Mouse (Mus musculus) kidney, postnatal 4 days (tissue): ENCODE data around the gene Ergic2.
A peak's percentile ranks its signal among the peaks of the same experiment; 100 is the strongest.

Experiments
- DNase-seq, 2 experiments: peaks; one replicate each; pipeline ENCODE4 v3.0.0; 2021; ENCODE audit warnings: mixed read lengths in 2 of 2

The Ergic2 gene

DNA sequence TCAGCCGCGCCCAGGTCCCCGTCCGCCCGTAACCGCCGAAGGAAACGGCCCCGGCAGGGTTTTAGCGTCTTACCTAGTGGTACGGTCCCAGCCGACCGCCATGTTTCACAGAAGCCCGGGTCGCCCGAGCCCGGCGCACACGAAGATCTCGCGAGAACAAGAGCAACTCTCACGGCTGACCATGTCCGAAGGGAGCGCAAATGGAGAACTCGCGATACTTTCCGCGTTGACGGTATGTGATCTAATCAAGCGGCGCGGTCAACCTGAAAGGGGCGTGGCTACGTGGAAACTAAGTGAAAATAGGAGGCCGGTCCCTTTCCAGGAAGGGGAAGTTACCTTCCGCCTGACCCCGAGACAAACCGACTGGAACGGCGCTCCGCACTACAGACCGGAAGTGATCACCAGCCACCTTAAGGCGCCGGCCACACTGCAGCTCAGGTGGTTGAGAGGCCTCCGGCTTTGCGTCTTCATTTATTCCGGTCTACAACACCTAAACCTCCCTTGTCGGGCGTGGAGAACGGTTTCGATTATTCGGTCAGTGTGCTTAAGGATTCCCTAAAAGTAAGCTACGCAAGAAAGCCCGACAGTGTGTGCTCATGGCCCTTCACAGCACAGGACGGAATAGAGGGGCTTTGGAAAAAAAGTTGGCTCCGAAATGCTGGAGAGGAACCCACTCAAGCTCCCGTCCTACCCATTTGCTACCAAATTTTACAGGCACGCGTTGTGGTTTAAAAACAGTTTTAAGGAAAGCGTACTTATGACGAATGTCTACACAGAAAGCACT, at the start of gene Ergic2:
Gene Ergic2, minus strand, starts transcription at position 478 of the 784 bp plus-strand sequence.
- peak; percentile 97 to 98 for DNase-seq

DNA sequence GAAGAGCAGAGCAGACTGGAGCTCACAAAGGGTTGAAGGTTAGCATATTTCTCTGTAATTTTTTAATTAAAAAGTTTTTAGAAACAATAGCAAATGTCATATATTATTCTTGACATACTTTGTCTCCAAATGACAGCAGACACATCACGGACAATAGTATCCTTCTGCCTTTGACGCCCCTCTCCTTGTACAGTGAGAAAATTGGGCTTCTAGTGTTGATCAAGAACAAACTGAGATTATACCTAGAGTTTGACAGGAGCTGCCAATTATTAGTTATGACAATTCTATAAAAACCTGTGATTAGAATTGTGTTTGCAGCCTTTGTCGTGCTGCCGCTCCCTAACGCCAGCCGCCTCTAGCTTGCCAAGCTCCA, 48.5 kb upstream of the Ergic2 start:
- DNase-seq, result no peak

DNA sequence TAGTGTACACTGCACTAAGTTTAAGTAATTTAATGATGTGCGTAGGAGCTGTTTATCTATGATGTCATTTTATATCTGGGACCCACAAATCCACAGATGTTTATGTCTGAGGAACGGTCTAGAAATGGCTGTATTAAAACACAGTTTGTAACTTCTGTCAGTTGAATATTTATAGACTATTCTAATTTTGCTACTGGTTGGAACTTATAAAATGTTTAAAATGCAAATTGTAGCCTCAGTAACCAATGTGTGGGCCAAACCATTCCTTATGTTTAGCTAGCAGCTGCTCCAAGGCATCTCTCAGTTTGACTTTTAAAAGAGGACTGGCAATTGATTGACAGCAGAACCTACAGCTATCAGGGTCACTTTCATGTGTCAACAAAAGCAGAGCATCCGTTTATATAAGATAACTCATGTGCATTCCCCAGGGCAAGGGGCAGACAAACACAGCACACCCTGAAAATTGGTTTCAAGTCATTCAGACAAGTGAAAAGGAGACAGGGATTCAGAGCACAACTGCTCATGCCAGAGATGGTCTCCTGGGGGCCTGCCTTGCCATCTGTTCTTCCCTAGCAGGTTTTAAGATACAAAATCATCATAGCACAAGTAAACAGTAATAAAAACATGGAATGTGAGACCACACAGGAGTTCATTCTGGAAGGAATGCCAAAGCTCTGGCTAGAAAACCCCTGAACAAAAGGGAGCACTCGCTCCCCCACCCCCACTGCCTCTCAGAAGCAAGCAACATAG, 48.0 kb upstream of the Ergic2 start:
- DNase-seq, result peak; percentile 32 to 51

DNA sequence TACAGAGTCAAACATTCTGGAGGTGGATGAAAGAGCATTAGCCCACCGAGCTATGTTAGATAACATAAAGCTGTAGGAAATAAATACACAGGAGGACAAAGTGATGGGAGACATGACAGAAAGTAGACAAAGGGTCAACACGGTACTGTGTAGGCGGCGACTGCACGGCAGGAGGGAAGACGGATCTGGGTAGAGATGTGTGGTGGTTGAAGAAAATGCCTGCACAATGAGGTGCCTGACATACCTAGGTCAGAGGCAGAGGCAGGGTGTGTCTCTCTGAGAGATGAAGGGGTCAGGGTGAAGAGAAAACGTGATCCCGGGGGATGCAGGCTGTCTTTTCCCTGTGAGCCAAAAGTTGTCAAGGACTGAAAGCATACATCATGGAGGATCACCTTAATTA, 46.9 kb upstream of the Ergic2 start:
- DNase-seq, result no peak

DNA sequence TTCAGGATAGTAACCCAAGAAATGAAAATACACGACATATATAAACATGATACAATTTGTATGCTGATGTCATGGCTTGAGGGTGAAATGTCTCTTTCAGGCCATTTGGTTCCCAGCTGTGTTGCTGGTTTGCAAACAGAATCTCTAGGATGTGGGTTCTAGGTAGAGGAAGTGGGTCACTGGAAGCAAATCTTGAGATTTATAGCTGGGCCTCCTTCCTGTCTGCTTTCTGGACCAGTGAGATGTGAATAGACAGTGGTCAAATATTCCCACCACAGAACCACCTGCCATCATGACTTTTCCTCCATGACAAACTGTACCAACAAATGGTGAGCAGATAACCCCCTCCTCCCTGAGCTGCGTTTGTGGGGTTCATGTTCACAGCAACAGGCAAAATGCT, 45.6 kb upstream of the Ergic2 start:
- no peak for DNase-seq

DNA sequence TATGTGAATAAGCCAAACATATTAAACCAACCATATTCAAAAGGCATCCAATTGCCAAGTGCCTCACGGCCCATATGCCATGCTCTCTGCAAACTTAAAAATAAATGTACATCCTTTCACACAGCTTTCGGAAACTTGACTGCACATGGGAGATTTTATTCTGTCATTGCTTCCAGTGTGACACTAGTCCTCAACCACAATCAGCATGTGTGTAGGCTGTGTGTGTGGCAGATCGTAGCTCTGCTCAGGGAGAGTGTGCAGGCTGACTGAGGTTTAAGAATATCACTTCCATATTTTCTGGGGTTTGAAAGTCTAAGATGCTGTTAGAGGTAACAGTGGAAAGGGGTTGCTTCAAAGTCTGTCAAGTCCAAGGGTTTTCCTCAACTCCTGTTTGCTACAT, 43.9 kb upstream of the Ergic2 start:
- no peak for DNase-seq

DNA sequence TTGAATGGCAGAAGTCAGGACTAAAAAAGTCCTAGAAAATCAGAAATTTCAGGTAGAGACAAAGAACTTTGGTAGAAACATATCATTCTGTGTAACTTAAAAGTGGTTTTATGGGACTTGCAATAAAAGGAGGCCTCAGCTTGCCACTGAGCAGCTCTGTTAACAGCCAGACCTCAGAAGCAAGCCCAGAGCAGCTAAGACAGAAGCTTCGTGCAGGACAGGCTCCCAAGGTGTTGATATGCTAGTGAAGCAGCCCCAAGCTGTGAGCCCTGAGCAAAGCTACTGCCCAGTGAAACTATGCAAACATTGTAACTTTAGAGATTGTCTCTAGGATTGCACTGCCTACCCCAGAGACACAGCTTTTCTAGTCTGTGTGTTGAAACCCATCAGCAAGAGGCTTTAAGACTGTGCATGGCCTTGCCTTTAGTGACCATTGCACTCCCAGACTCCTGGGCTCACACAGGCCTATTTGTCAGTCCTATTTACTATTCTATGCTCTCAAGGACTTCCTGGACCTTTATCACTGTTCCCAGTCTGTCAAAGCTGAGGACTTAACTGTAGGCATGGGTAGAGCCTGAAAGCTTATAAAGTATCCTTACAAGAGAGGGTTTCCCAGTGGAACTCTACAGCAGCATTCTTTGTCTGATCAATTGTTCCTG, 43.4 kb upstream of the Ergic2 start:
- no peak for DNase-seq

DNA sequence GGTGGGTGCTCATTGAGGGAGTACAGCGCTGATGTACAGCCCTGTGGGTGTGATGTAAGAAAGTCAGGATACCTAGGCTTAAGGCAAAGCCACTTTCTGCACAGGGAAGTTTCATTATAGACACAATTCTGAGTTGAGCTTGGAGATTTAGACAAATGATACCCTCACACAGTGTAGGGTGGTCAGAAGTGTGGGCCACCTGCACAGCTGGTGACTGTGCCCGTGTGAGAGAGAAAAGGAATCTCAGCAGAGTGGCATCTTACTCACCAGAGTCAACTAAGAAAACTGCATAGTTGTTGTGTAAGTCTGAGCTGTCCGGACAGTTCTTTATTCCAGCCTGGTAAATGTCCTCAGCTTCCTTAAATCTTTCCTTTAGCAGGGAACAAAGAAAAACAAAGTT, 37.0 kb upstream of the Ergic2 start:
- DNase-seq, result no peak

DNA sequence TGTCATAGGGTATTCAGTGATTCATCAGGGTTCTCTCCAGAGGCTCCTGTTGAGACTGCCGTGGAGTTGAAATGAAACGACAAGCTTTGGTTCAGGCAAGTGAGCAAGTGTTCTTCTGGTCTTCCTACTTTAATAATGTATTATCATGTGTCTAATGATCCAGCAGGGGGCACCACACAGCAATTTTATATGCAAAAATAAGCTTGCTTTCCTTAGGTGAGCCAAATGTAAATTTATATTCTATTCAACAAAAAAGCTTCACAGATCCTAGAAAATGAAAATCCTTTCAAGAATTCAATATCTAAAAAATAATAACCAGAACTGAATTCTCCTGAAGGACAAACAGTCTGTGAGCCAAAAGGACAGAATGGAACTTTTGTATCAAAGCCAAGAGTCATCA, 36.5 kb upstream of the Ergic2 start:
- peak; percentile 72 to 75 for DNase-seq

DNA sequence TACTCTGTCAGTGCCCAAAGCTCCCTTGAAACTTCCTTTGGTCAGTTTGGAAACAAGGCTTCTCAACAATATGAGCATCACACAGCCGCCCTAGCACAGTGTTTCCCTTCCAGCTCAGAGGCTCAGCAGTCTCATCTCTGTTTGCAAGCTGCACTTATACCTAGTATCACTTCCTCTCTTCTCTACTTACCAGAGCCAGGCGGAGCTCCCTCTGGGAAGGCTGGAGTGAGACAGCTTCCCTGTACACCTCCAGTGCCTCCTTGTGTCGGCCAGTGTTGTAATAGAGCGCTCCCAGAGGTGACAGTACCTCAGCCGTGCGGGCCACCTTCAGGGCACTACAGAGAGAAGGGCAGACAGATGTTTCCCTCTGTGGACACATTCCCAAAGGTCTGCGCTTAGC, 34.4 kb upstream of the Ergic2 start:
- no peak for DNase-seq

DNA sequence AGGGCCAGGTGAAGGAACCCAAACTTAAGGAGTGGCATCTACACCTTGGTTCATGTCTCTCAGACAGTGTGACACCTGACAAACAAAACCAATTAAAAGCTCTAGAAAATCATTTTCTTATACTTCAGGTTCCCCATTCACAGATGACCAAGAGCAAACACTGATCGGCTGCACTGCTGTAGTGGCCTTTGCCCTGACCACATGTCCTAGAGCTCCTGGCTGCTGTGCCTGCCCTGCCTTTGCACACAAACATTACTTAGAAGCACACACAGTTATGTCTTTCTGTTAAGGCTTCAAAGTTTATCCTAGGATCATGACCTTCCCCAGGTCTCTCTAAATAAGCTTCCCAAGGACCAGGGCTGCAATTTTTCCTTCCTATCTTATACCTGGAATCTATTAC, 32.7 kb upstream of the Ergic2 start:
- DNase-seq, result no peak

DNA sequence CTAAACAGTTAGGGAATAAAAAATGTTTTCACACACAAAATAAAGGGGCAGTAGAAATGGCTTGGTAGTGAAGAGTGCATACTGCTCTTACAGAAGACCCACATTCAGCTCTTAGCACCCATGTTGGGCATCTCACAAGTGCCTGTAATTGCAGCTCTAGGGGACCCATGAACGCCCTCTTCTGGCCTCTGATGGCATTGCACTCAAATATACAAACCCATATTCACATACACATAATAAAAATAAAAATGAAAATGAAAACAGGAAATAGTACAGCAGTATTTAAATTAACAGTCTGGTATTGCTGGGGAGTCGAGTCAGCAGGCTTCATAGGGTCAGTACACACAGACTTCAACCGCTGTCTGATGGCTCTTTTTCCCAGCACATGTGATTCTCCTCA, 30.1 kb upstream of the Ergic2 start:
- DNase-seq, result no peak

DNA sequence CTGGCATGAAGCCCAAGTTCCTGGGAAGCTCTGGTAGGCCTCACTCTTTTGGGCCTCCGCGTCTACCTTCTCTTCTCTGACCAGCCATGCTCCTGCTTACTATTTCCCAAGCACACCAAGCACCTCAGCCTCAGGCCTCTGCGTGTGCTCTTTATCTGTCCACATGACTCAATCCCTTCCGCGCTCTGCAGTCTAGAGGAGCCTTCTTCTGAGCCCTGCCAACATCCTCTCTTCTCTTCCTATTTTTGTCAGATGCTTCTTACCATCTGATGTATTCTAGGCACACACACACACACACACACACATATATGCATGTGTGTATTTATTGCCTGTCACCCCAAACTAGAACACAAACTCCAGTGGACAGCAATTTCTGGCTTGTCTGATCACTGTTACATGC, 29.5 kb upstream of the Ergic2 start:
- DNase-seq, result no peak

DNA sequence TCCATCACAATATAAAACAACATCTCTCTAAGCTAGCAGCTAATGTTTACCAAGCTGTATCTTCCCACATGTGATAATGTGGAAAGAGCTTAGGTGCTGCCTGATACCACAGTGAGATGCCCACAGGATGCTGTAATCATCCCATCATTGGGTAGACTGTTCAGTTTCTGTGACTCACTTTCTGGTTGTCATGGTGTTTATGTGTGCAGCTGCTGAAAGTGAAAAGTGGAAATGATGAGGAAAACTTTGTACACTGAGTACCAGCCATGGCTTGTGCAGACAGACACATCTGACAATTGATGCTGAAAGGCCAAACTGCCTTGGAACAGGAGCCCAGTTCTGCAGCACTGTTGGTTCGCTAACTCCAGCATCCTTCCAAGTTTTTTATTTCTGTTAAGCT, 27.1 kb upstream of the Ergic2 start:
- DNase-seq, result no peak

DNA sequence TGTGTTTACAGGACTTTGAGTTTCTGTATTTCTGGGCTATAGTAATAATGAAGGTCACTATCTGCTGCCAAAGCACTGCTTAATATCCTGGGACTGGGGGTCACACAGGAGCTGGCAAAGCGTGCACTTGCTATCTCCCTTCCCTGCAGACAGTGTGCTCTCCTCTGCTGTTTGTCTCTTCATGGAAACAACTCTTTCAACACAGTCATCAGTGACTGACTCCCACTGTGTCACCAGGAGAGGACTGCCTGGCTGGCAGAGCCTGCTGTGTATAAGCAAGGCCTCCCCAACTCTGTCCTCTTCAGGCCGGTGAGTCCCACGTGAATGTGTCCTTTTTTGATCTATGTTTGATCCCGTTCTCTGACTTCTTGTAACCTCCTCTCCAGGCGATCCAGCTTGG, 25.3 kb upstream of the Ergic2 start:
- DNase-seq, result no peak

DNA sequence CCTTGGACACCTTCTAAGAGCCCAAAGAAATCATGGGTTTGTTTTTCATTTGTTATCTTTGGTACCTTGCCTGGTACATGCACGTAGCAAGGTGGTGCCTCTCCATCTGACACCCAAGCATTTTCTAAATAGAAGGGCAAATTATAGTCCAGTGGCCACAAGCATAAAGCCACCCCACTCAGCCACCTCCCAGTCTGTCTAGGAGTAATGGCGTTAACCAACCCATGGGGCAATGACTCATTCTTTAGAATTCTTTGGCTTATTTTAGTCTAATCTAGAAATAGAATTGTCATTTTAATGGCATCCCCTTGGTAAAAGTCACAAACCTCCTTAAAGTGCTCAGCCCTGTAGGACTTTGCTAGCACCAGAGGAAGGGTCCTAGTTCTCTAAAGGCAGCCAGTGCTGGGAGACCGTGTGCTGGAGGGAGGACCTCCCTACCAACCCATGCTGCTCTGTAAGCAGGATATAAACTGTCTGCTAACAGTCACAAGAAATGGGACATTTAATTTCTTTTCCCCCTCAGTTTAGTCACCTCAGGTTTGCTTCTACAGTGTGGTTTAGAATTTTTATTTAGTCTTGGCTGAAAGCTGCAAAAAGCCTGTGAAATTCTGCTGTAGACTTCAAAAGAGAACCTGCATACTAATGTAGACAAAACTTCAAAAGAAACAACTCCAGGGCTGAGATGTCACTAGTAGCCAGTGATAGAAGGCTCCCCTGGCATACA, 22.1 kb upstream of the Ergic2 start:
- DNase-seq, result no peak

DNA sequence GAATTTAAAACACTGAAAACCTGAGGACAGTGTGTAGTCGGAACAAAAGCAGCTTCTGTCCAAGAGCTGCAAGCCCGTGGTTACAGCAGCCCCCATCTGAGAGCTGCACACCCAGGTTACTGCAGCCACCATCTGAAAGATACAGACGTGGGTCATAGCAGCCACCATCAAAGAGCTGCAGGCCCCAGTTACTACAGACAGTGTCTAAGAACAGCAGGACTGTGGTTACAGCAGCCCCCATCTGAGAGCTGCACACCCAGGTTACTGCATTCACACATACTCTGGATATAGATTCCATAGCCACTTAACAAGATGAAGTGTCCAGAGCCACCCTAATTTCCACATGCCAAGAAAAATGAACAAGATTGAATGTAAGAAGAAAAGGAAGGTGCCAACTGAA, 15.4 kb upstream of the Ergic2 start:
- DNase-seq, result no peak

DNA sequence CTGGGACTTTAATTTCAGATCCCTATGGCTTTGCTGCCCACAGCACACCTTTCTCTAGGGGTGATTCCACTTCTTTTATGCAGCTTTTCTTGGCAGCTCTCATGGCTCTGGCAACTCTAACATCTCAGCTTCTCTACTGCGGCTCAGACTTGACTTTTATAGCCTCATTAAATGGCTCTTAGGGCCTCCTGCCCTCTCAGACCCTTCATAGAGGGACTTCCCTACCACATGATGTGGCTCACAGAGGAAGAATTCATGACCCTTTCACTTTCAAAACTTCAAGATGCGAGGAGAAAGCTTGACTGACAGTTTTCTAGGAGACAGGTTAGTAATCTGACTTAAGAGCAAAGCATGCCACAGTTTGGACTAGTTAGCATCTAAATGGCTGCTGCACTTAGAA, 10.5 kb upstream of the Ergic2 start:
- no peak for DNase-seq

DNA sequence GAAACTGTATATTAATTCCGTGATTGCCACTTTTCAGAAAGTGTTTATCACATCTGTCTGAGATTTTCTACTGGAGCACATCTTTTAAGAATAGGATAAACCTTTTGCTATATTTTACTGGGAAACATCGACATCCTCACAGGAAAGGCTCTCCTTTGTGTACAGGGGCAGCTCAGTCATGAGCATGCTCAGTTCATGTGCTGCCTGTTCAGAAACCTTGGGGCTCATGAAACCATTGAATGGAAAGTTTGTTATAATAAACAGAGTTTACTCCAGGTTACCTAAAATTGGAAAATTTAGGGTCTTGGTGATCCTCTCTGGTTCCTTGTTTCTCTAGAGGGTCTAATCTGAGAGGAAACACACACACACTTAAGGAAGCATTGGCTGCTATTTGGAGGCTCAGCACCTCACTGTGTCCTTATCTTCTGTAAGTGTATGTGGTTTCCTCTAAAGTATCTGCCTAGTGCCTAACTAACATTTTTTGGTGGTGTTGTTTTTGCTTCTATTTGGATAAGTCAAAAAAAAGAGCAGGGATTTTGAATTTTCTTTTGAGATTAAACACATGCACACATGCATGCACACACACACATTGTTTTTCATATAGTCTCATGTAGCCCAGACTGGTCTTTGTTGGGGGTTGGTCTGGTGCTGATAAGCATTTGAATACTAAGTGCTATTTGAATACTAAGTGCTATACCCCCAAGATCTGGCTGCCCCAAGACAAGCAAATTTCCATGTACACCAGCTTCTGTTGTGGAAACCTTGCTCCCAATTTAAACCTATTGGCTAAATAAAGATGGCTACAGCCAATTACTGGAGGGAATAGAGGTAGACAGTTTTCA, 6.3 kb upstream of the Ergic2 start:
- no peak for DNase-seq

DNA sequence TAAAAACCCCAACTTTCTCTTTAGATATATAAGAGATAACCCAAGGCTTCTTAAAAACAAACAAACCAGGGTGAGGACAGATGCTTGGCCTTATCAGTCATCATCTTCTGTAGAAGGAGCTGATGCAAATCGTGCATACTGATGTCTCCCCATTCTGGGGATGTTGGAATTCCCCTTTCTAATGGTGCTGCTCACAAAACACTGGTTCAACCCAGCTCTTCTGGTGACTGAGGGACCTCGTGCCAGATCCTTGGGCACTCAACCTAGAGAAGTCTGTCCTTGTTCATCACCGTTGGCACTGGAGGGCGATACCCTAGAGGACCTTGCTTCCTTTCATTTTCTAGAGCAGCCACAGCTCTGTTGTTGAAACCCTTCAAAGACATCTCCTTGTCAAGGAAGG, 4.6 kb upstream of the Ergic2 start:
- DNase-seq, result no peak

DNA sequence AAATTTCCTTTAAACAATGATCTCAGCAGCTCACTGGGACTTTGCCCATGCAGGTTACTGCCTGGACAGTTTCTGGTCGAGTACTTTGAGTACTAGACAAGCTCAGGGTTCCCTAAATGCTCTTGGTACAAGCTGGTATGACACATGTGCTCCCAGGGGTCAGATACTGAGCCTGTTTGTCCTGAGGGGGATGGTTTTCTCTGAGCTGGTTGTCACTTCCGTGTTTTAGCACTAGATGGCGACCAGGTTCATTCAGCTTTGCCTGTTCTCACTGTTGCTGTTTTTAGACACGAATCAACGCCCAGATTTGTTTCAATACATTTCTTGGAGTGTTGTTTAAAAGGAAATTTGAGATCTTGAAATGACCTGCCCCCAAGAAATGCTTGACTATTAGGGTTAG, 2.6 kb upstream of the Ergic2 start:
- peak; percentile 65 to 69 for DNase-seq

DNA sequence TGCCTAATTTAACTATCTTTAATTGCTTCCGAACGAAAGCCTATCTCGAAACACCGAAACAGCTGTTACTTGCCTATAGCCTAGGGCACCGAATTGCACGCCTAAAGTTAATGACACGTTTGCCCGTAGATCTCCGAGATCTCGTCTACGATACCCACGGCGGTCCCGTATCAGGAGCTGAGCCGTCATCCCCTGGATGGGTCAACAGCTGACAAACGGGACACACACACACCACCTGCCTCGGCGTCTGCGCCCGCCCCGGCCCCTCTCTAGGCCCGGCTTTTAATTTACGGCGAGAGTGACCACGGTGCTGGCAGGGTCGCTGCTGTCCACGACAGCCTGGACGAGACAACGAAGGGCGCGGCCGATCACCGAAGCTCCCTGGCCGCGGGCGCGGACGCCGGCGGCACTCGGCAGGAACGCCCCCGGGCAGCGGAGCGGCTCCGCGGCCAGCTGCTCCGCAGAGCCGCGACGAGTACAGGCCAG, 740 bp downstream of the Ergic2 start:
- DNase-seq, result no peak
